Mouse (Mus musculus): ENCODE data around the gene Pgpep1.
A peak's percentile ranks its signal among the peaks of the same experiment; 100 is the strongest.

Pgpep1 gene

GRCm38 (mm10) chr8:70630532-70631381 is 29.4 kb downstream of the Pgpep1 start:
- DNase-seq (ENCODE audit: low read depth), result no peak

GRCm38 (mm10) chr8:70629574-70630531 is 30.3 kb downstream of the Pgpep1 start:
- peak; percentile 73 for DNase-seq (ENCODE audit: low read depth)

GRCm38 (mm10) chr8:70628986-70629490 is 31.1 kb downstream of the Pgpep1 start:
- no peak for DNase-seq (ENCODE audit: low read depth)

- DNase-seq (ENCODE audit: low read depth), result no peak
Observed at GRCm38 (mm10) chr8:70627041-70627440, 33.1 kb downstream of the Pgpep1 start.

GRCm38 (mm10) chr8:70625104-70625503 is 35.1 kb downstream of the Pgpep1 start:
- DNase-seq (ENCODE audit: low read depth), result no peak

GRCm38 (mm10) chr8:70622220-70622619 is 38.0 kb downstream of the Pgpep1 start:
- DNase-seq (ENCODE audit: low read depth), result no peak

- DNase-seq (ENCODE audit: low read depth), result peak; percentile 91
Observed at GRCm38 (mm10) chr8:70618888-70619334, 41.3 kb downstream of the Pgpep1 start.

GRCm38 (mm10) chr8:70617985-70618384 is 42.2 kb downstream of the Pgpep1 start:
- no peak for DNase-seq (ENCODE audit: low read depth)

- DNase-seq (ENCODE audit: low read depth), result no peak
Observed at GRCm38 (mm10) chr8:70616645-70617044, 43.5 kb downstream of the Pgpep1 start.

- DNase-seq (ENCODE audit: low read depth), result no peak
Observed at GRCm38 (mm10) chr8:70615894-70616293, 44.3 kb downstream of the Pgpep1 start, which contains the start of gene Lrrc25. Gene Lrrc25, plus strand, starts transcription at chr8:70616155.

GRCm38 (mm10) chr8:70615281-70615680 is 44.9 kb downstream of the Pgpep1 start:
- DNase-seq (ENCODE audit: low read depth), result no peak

GRCm38 (mm10) chr8:70614469-70614868 is 45.7 kb downstream of the Pgpep1 start:
- no peak for DNase-seq (ENCODE audit: low read depth)

GRCm38 (mm10) chr8:70613763-70614162 is 46.4 kb downstream of the Pgpep1 start:
- no peak for DNase-seq (ENCODE audit: low read depth)

- peak; percentile 93 for DNase-seq (ENCODE audit: low read depth)
Observed at GRCm38 (mm10) chr8:70611849-70612248, 48.3 kb downstream of the Pgpep1 start.

GRCm38 (mm10) chr8:70610796-70611771 is 49.1 kb downstream of the Pgpep1 start:
- no peak for DNase-seq (ENCODE audit: low read depth)

- peak; percentile 82 for DNase-seq (ENCODE audit: low read depth)
Observed at GRCm38 (mm10) chr8:70609849-70610795, 50.1 kb downstream of the Pgpep1 start.

GRCm38 (mm10) chr8:70609368-70609848 is 50.8 kb downstream of the Pgpep1 start:
- DNase-seq (ENCODE audit: low read depth), result no peak

GRCm38 (mm10) chr8:70608749-70609367 is 51.3 kb downstream of the Pgpep1 start, which contains the start of gene Ssbp4:
Gene Ssbp4, minus strand, starts transcription at chr8:70608872.
- DNase-seq (ENCODE audit: low read depth), result no peak
